Mouse (Mus musculus) forebrain, embryonic 12.5 days (tissue): ENCODE results near the gene Mgrn1. TPM values are rescaled to one million over a fixed set of nuclear protein-coding genes. Genes with fewer than 3 reads are reported as not detected.

ENCODE experiments used
- ATAC-seq: fragments of 200-750 bp; cut with Nextera tagmentation; 2 replicates; pipeline ENCODE4 v1.8.0; 2017; ENCODE audit warnings: moderate TSS enrichment; ENCODE audit not compliant: low FRiP score
- H3K27ac ChIP-seq: fragments of 300-500 bp; sonication (generic); 2 replicates; pipeline ENCODE4 v1.5.1; 2016; ENCODE audit warnings: mild to moderate bottlenecking
- H3K27me3 ChIP-seq: fragments of 300-500 bp; sonication (generic); 2 replicates; pipeline ENCODE4 v1.6.1; 2016; ENCODE audit warnings: mild to moderate bottlenecking
- H3K36me3 ChIP-seq: fragments of 300-500 bp; sonication (generic); replicated peaks from 2 replicates; pipeline ENCODE4 v1.6.1; 2016; ENCODE audit warnings: mild to moderate bottlenecking
- H3K4me1 ChIP-seq: fragments of 300-500 bp; sonication (generic); 2 replicates; pipeline ENCODE4 v1.6.1; 2016
- H3K4me2 ChIP-seq: fragments of 300-500 bp; sonication (generic); 2 replicates; pipeline ENCODE4 v1.6.1; 2016; ENCODE audit warnings: mild to moderate bottlenecking, moderate library complexity
- H3K4me3 ChIP-seq: fragments of 300-500 bp; sonication (generic); replicated peaks from 2 replicates; pipeline ENCODE4 v1.5.1; 2016; ENCODE audit warnings: mild to moderate bottlenecking
- H3K9ac ChIP-seq: fragments of 300-500 bp; sonication (generic); 2 replicates; pipeline ENCODE4 v1.6.1; 2016; ENCODE audit warnings: mild to moderate bottlenecking
- H3K9me3 ChIP-seq: fragments of 300-500 bp; sonication (generic); 2 replicates; pipeline ENCODE4 v1.6.1; 2016
- WGBS: fragments of 180-500 bp; shearing (Covaris S2); methylation state at CpG from one replicate; pipeline ENCODE4 v1.1.7; 2016; 5-methylcytosine and 5-hydroxymethylcytosine counted together
- polyA plus RNA-seq: library from polyadenylated mRNA; unstranded; fragments of >200 nt; fragmentation: Nextera tagmentation; extraction: Ambion mirVana; gene quantifications from 2 replicates; pipeline ENCODE4 v1.2.1, GENCODE M21; 2016

The Mgrn1 gene
- polyA plus RNA-seq, 1 experiment from 2014 or later: 80.2 TPM

GRCm38 (mm10) chr16:4866101-4866695 is 19.9 kb upstream of the Mgrn1 start:
- H3K4me2 ChIP-seq: no peak overlapping the region
- no peaks in the 10 kb centered on the region for H3K9me3 ChIP-seq
- H3K4me3 ChIP-seq: no peak overlapping the region
- H3K27ac ChIP-seq: no peak overlapping the region
- peaks cover 15% of the 10 kb centered on the region for H3K36me3 ChIP-seq
- H3K4me1 ChIP-seq: no peaks in the 10 kb centered on the region
- no peaks in the 10 kb centered on the region for H3K27me3 ChIP-seq
- no peak overlapping the region for H3K9ac ChIP-seq
- no peak for ATAC-seq
- WGBS: 70% methylated on average over 7 of the region's 7 CpGs

- no peak for ATAC-seq
- Histone ChIP-seq H3K27me3 (no peaks in the 10 kb centered on the region), H3K36me3 (peaks cover 31% of the 10 kb centered on the region), H3K27ac (no peak overlapping the region), H3K9me3 (no peaks in the 10 kb centered on the region), H3K4me2 (no peak overlapping the region), H3K4me3 (no peak overlapping the region), H3K4me1 (no peaks in the 10 kb centered on the region), H3K9ac (no peak overlapping the region)
- WGBS: 95% methylated on average over 5 of the region's 5 CpGs
Measured at GRCm38 (mm10) chr16:4870490-4870889, 15.6 kb upstream of the Mgrn1 start.

- no peaks in the 10 kb centered on the region for H3K27me3 ChIP-seq
- peaks cover 34% of the 10 kb centered on the region for H3K36me3 ChIP-seq
- 0 out of 2 replicates have a peak, but pooled peaks cover 3% of the 10 kb centered on the region for H3K4me1 ChIP-seq
- H3K9me3 ChIP-seq: no peaks in the 10 kb centered on the region
- 87% methylated on average over 2 of the region's 2 CpGs for WGBS
- H3K9ac ChIP-seq: no peak overlapping the region
- ATAC-seq: no peak
- no peak overlapping the region for H3K4me2 ChIP-seq
- no peak overlapping the region for H3K27ac ChIP-seq
- H3K4me3 ChIP-seq: no peak overlapping the region
Measured at GRCm38 (mm10) chr16:4871926-4872325, 14.1 kb upstream of the Mgrn1 start.

- no peak overlapping the region for H3K4me3 ChIP-seq
- H3K27ac ChIP-seq: no peak overlapping the region
- H3K27me3 ChIP-seq: no peaks in the 10 kb centered on the region
- no peak overlapping the region for H3K4me2 ChIP-seq
- ATAC-seq: no peak
- H3K4me1 ChIP-seq: peaks cover 21% of the 10 kb centered on the region
- H3K36me3 ChIP-seq: peaks cover 19% of the 10 kb centered on the region
- no peak overlapping the region for H3K9ac ChIP-seq
- no peaks in the 10 kb centered on the region for H3K9me3 ChIP-seq
- 89% methylated on average over 23 of the region's 23 CpGs for WGBS
Measured at GRCm38 (mm10) chr16:4875198-4876032, 10.6 kb upstream of the Mgrn1 start.

GRCm38 (mm10) chr16:4876033-4876680 is 9.9 kb upstream of the Mgrn1 start:
- Histone ChIP-seq H3K4me1 (peaks cover 22% of the 10 kb centered on the region), H3K9me3 (no peaks in the 10 kb centered on the region), H3K9ac (no peak overlapping the region), H3K27ac (no peak overlapping the region), H3K4me3 (no peak overlapping the region), H3K27me3 (no peaks in the 10 kb centered on the region), H3K36me3 (peaks cover 19% of the 10 kb centered on the region), H3K4me2 (no peak overlapping the region)
- WGBS: 80% methylated on average over 8 of the region's 8 CpGs
- ATAC-seq: no peak

- Histone ChIP-seq H3K4me2 (no peak overlapping the region), H3K9me3 (no peaks in the 10 kb centered on the region), H3K27me3 (no peaks in the 10 kb centered on the region), H3K36me3 (peaks cover 19% of the 10 kb centered on the region), H3K27ac (no peak overlapping the region), H3K4me3 (no peak overlapping the region), H3K4me1 (peaks cover 31% of the 10 kb centered on the region), H3K9ac (no peak overlapping the region)
- ATAC-seq: no peak
- WGBS: 91% methylated on average over 4 of the region's 4 CpGs
Measured at GRCm38 (mm10) chr16:4877195-4877594, 8.9 kb upstream of the Mgrn1 start.

- no peaks in the 10 kb centered on the region for H3K9me3 ChIP-seq
- H3K9ac ChIP-seq: peak overlapping the region; percentile 78
- ATAC-seq: no peak
- peak overlapping the region; percentile 87 for H3K4me2 ChIP-seq
- 64% methylated on average over 3 of the region's 3 CpGs for WGBS
- peak overlapping the region; percentile 87; the same call in 1 of the 2 replicates for H3K4me3 ChIP-seq
- H3K36me3 ChIP-seq: peaks cover 19% of the 10 kb centered on the region
- H3K27ac ChIP-seq: no peak overlapping the region
- no peaks in the 10 kb centered on the region for H3K27me3 ChIP-seq
- peaks cover 31% of the 10 kb centered on the region for H3K4me1 ChIP-seq
Measured at GRCm38 (mm10) chr16:4877701-4878100, 8.3 kb upstream of the Mgrn1 start.

GRCm38 (mm10) chr16:4878192-4878885 is 7.7 kb upstream of the Mgrn1 start:
- WGBS: 49% methylated on average over 5 of the region's 5 CpGs

GRCm38 (mm10) chr16:4879101-4879707 is 6.8 kb upstream of the Mgrn1 start:
- H3K27me3 ChIP-seq: no peaks in the 10 kb centered on the region
- peaks cover 12% of the 10 kb centered on the region for H3K36me3 ChIP-seq
- H3K27ac ChIP-seq: peak overlapping the region; percentile 97
- peak overlapping the region; percentile 87 for H3K4me2 ChIP-seq
- under 1% methylated on average over 52 of the region's 54 CpGs for WGBS
- H3K9me3 ChIP-seq: no peaks in the 10 kb centered on the region
- peak overlapping the region; percentile 87 for H3K4me3 ChIP-seq
- ATAC-seq: peak; percentile 31
- H3K9ac ChIP-seq: peak overlapping the region; percentile 78
- peaks cover 31% of the 10 kb centered on the region for H3K4me1 ChIP-seq

More at GRCm38 (mm10) chr16:4878192-4878885, 7.7 kb upstream of the Mgrn1 start:
- peaks cover 31% of the 10 kb centered on the region for H3K4me1 ChIP-seq
- no peaks in the 10 kb centered on the region for H3K27me3 ChIP-seq
- no peak for ATAC-seq
- H3K36me3 ChIP-seq: peaks cover 18% of the 10 kb centered on the region
- peak overlapping the region; percentile 87 for H3K4me3 ChIP-seq
- H3K9ac ChIP-seq: peak overlapping the region; percentile 78
- no peaks in the 10 kb centered on the region for H3K9me3 ChIP-seq
- peak overlapping the region; percentile 87 for H3K4me2 ChIP-seq
- H3K27ac ChIP-seq: peak overlapping the region; percentile 1; the same call in 1 of the 2 replicates

- Histone ChIP-seq H3K27ac (peak overlapping the region; percentile 97), H3K4me3 (peak overlapping the region; percentile 87), H3K9ac (peak overlapping the region; percentile 78), H3K4me1 (peaks cover 31% of the 10 kb centered on the region), H3K36me3 (peaks cover 9% of the 10 kb centered on the region), H3K9me3 (no peaks in the 10 kb centered on the region), H3K27me3 (no peaks in the 10 kb centered on the region), H3K4me2 (peak overlapping the region; percentile 87)
- under 1% methylated on average over 40 of the region's 40 CpGs for WGBS
- peak; percentile 80 for ATAC-seq
Measured at GRCm38 (mm10) chr16:4879708-4880124, 6.3 kb upstream of the Mgrn1 start.

GRCm38 (mm10) chr16:4880136-4880825 is 5.8 kb upstream of the Mgrn1 start, which contains the start of gene Ubald1:
Gene Ubald1 (minus strand): TSS chr16:4880315.
- H3K27ac ChIP-seq: peak within 1 kb of the TSS; percentile 97
- WGBS: under 1% methylated on average over 48 of the region's 48 CpGs
- H3K9ac ChIP-seq: peak within 1 kb of the TSS; percentile 78
- ATAC-seq: peak; percentile 93
- H3K4me1 ChIP-seq: peaks cover 33% of the 10 kb centered on the region
- H3K4me2 ChIP-seq: peak within 1 kb of the TSS; percentile 87
- H3K36me3 ChIP-seq: peaks cover 4% of the 10 kb centered on the region
- peak within 1 kb of the TSS; percentile 87 for H3K4me3 ChIP-seq
- H3K27me3 ChIP-seq: no peaks in the 10 kb centered on the region
- H3K9me3 ChIP-seq: no peaks in the 10 kb centered on the region
